Mouse (Mus musculus): Measurements from ENCODE around the gene Rnf148. TPM values are rescaled to one million over a fixed set of nuclear protein-coding genes. Genes with fewer than 3 reads are reported as not detected.

Rnf148 gene
- not detected in 2 replicates for polyA plus RNA-seq (2011; ENCODE audit: insufficient read length, low read depth, missing spikeins)

GRCm38 (mm10) chr6:23655036-23655435 lies at the start of gene Rnf148:
Gene Rnf148 (minus strand): TSS chr6:23655136.
- H3K4me1 ChIP-seq (ENCODE audit: control insufficient read depth, insufficient read depth, low read length), result no peaks in the 10 kb centered on the region
- H3K27ac ChIP-seq (ENCODE audit: insufficient read depth, low read length), result no peak within 1 kb of the TSS
- no peak within 1 kb of the TSS for H3K4me3 ChIP-seq (ENCODE audit: insufficient read depth, low read length)
- TF ChIP-seq CTCF (IDR thresholded peaks at IDR 0.05; ENCODE audit: borderline replicate concordance, insufficient read depth, low read length) (no peak), POLR2A (IDR thresholded peaks at IDR 0.05; ENCODE audit: low read depth, low read length) (no peak)

- H3K4me1 ChIP-seq (ENCODE audit: control insufficient read depth, insufficient read depth, low read length), result no peaks in the 10 kb centered on the region
- no peak for TF ChIP-seq CTCF (IDR thresholded peaks at IDR 0.05; ENCODE audit: borderline replicate concordance, insufficient read depth, low read length)
- TF ChIP-seq POLR2A (IDR thresholded peaks at IDR 0.05; ENCODE audit: low read depth, low read length), result no peak
- H3K27ac ChIP-seq (ENCODE audit: insufficient read depth, low read length), result no peak overlapping the region
- no peak overlapping the region for H3K4me3 ChIP-seq (ENCODE audit: insufficient read depth, low read length)
Measured at GRCm38 (mm10) chr6:23700879-23701278, 45.9 kb upstream of the Rnf148 start.

- no peak overlapping the region for H3K4me3 ChIP-seq (ENCODE audit: insufficient read depth, low read length)
- H3K4me1 ChIP-seq (ENCODE audit: control insufficient read depth, insufficient read depth, low read length), result no peaks in the 10 kb centered on the region
- no peak overlapping the region for H3K27ac ChIP-seq (ENCODE audit: insufficient read depth, low read length)
- no peak for TF ChIP-seq CTCF (IDR thresholded peaks at IDR 0.05; ENCODE audit: borderline replicate concordance, insufficient read depth, low read length)
- TF ChIP-seq POLR2A (IDR thresholded peaks at IDR 0.05; ENCODE audit: low read depth, low read length), result no peak
Measured at GRCm38 (mm10) chr6:23678172-23678571, 23.2 kb upstream of the Rnf148 start.

GRCm38 (mm10) chr6:23650205-23650604 lies 4.7 kb downstream of the Rnf148 start, which contains the start of gene Rnf133:
Gene Rnf133 (minus strand): TSS chr6:23650305.
- Histone ChIP-seq H3K4me3 (ENCODE audit: insufficient read depth, low read length) (no peak within 1 kb of the TSS), H3K4me1 (ENCODE audit: control insufficient read depth, insufficient read depth, low read length) (no peaks in the 10 kb centered on the region), H3K27ac (ENCODE audit: insufficient read depth, low read length) (no peak within 1 kb of the TSS)
- no peak for TF ChIP-seq CTCF (IDR thresholded peaks at IDR 0.05; ENCODE audit: borderline replicate concordance, insufficient read depth, low read length)
- TF ChIP-seq POLR2A (IDR thresholded peaks at IDR 0.05; ENCODE audit: low read depth, low read length), result no peak

GRCm38 (mm10) chr6:23648732-23649131 lies 6.2 kb downstream of the Rnf148 start:
- TF ChIP-seq POLR2A (IDR thresholded peaks at IDR 0.05; ENCODE audit: low read depth, low read length), result no peak
- TF ChIP-seq CTCF (IDR thresholded peaks at IDR 0.05; ENCODE audit: borderline replicate concordance, insufficient read depth, low read length), result no peak
- Histone ChIP-seq H3K4me3 (ENCODE audit: insufficient read depth, low read length) (no peak overlapping the region), H3K4me1 (ENCODE audit: control insufficient read depth, insufficient read depth, low read length) (no peaks in the 10 kb centered on the region), H3K27ac (ENCODE audit: insufficient read depth, low read length) (no peak overlapping the region)

DNA sequence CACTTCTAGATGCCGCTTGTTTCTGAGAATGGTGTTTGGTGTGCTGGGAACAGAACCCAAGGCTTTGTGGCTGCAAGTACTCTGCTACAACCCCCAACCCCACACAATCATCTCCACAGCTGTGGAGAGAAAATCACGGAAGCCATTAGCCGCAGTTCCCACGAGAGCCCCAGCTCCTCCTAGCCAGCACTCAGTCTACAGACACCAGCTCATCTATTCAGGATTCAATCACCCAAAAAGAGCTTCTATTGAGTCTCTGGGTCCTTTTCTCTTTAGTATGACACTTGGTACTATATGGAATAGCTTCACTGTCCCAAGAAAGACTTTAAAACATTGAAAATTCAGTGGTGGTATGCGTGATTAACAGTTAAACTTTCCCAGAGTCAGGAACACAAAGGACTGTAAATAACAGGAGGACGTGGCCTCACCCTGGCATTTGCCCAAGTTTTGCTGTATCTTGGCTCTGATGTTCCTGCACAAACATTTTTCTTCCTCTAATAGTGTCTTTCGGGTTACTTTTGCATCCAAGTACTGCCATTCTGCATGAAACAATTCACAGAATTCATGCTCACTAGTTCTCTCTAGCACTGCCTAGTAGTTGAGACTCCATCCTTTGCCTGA lies 7.2 kb downstream of the Rnf148 start:
- H3K27ac ChIP-seq (ENCODE audit: insufficient read depth, low read length), result no peak overlapping the region
- no peak overlapping the region for H3K4me3 ChIP-seq (ENCODE audit: insufficient read depth, low read length)
- H3K4me1 ChIP-seq (ENCODE audit: control insufficient read depth, insufficient read depth, low read length), result no peaks in the 10 kb centered on the region
- TF ChIP-seq POLR2A (IDR thresholded peaks at IDR 0.05; ENCODE audit: low read depth, low read length), result no peak
- no peak for TF ChIP-seq CTCF (IDR thresholded peaks at IDR 0.05; ENCODE audit: borderline replicate concordance, insufficient read depth, low read length)

DNA sequence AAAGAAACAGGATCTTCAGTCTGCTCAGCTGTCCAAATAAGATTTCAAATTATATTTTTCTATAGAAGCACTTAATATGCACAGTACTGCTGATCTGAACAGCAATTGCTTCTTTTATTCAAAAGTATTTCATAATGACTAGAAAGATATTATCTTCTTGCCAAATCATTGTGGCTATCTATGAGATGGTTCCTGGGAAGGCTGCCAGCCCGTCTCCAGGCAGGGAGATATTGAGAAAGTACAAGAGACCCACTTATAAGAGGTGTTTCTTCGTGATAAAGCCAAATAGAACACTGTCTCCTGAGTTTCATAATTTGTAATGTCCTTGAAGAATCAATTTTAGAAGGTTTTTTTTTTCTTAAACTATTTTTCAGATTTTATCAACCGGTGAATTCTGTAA lies 17.9 kb downstream of the Rnf148 start:
- Histone ChIP-seq H3K4me1 (ENCODE audit: control insufficient read depth, insufficient read depth, low read length) (no peaks in the 10 kb centered on the region), H3K4me3 (ENCODE audit: insufficient read depth, low read length) (no peak overlapping the region), H3K27ac (ENCODE audit: insufficient read depth, low read length) (no peak overlapping the region)
- no peak for TF ChIP-seq CTCF (IDR thresholded peaks at IDR 0.05; ENCODE audit: borderline replicate concordance, insufficient read depth, low read length)
- no peak for TF ChIP-seq POLR2A (IDR thresholded peaks at IDR 0.05; ENCODE audit: low read depth, low read length)

DNA sequence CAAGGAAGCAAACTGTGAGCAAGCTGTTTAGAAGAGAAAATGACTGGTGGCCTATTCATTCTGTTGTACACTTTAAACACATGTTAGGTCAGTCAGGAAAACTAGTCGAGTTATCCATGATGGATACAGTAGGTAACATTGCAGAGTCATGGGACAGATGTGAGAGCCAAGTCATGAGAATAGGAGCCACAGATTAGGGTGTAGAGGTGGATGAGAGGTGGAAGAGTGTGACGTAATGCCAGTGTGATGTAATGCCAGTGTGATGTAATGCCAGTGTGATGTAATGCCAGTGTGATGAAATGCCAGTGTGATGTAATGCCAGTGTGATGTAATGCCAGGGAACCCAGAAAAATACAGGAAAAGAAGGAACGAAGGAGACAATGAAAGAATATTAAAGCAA lies 19.7 kb downstream of the Rnf148 start:
- H3K27ac ChIP-seq (ENCODE audit: insufficient read depth, low read length), result no peak overlapping the region
- H3K4me1 ChIP-seq (ENCODE audit: control insufficient read depth, insufficient read depth, low read length), result no peaks in the 10 kb centered on the region
- no peak overlapping the region for H3K4me3 ChIP-seq (ENCODE audit: insufficient read depth, low read length)
- TF ChIP-seq POLR2A (IDR thresholded peaks at IDR 0.05; ENCODE audit: low read depth, low read length), result no peak
- TF ChIP-seq CTCF (IDR thresholded peaks at IDR 0.05; ENCODE audit: borderline replicate concordance, insufficient read depth, low read length), result no peak

- Histone ChIP-seq H3K4me3 (ENCODE audit: insufficient read depth, low read length) (no peak overlapping the region), H3K4me1 (ENCODE audit: control insufficient read depth, insufficient read depth, low read length) (no peaks in the 10 kb centered on the region), H3K27ac (ENCODE audit: insufficient read depth, low read length) (no peak overlapping the region)
- TF ChIP-seq CTCF (IDR thresholded peaks at IDR 0.05; ENCODE audit: borderline replicate concordance, insufficient read depth, low read length) (no peak), POLR2A (IDR thresholded peaks at IDR 0.05; ENCODE audit: low read depth, low read length) (no peak)
Measured at GRCm38 (mm10) chr6:23634016-23634415, 20.9 kb downstream of the Rnf148 start.

DNA sequence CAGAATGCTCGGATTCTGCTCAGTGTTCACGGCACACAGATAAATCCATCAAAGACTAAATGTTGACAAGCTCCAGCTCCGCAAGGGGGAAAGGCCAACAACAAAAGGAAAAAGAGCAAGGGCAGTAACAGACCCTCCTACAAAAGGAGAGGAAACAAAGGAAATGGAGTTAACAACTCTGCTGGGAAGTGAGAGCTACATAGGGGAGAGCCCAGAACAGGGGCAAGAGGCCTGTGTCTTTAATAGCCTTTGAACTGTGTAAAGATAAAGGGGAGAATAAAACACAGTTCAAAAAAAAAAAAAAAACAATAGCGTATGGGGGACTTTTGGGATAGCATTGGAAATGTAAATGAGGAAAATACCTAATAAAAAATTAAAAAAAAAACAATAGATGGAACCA lies 24.5 kb downstream of the Rnf148 start:
- Histone ChIP-seq H3K4me1 (ENCODE audit: control insufficient read depth, insufficient read depth, low read length) (no peaks in the 10 kb centered on the region), H3K4me3 (ENCODE audit: insufficient read depth, low read length) (no peak overlapping the region), H3K27ac (ENCODE audit: insufficient read depth, low read length) (no peak overlapping the region)
- TF ChIP-seq CTCF (IDR thresholded peaks at IDR 0.05; ENCODE audit: borderline replicate concordance, insufficient read depth, low read length), result no peak
- no peak for TF ChIP-seq POLR2A (IDR thresholded peaks at IDR 0.05; ENCODE audit: low read depth, low read length)

Other genes with a start within 250 kb of the Rnf148 start
- gene Rnf133, start 4.8 kb downstream of the Rnf148 start, polyA plus RNA-seq (2011; ENCODE audit: insufficient read length, low read depth, missing spikeins), result not detected in 2 replicates
- not detected in 2 replicates for gene Cadps2, start 184.3 kb upstream of the Rnf148 start, polyA plus RNA-seq (2011; ENCODE audit: insufficient read length, low read depth, missing spikeins)

Data from embryonic fibroblast, embryonic 13.5 days (primary cell).